Mouse (Mus musculus) thymus, adult 2 months (tissue): ENCODE data around the gene Cpxm2. TPM values are rescaled to one million over a fixed set of nuclear protein-coding genes. Genes with fewer than 3 reads are reported as not detected.

Source experiments
- DNase-seq: peaks from one replicate; pipeline ENCODE4 v3.0.0; 2021
- H3K27ac ChIP-seq: fragments of 200-500 bp; 2 replicates; pipeline ENCODE4 v1.5.1; 2012; ENCODE audit warnings: low read length, control low read depth; ENCODE audit not compliant: control insufficient read depth, insufficient read depth
- H3K27me3 ChIP-seq: fragments of 200-500 bp; 2 replicates; pipeline ENCODE4 v1.6.1; 2012; ENCODE audit warnings: mild to moderate bottlenecking, low read length, moderate library complexity, mixed read lengths; ENCODE audit not compliant: control insufficient read depth, insufficient read depth
- H3K36me3 ChIP-seq: fragments of 200-500 bp; 2 replicates; pipeline ENCODE4 v1.6.1; 2012; ENCODE audit warnings: mild to moderate bottlenecking, low read length, moderate library complexity; ENCODE audit not compliant: control insufficient read depth, insufficient read depth
- H3K4me1 ChIP-seq: fragments of 200-500 bp; replicated peaks from 2 replicates; pipeline ENCODE4 v1.6.1; 2012; ENCODE audit warnings: low read length; ENCODE audit not compliant: control insufficient read depth, insufficient read depth
- H3K4me3 ChIP-seq: fragments of 200-500 bp; 2 replicates; pipeline ENCODE4 v1.5.1; 2012; ENCODE audit warnings: mild to moderate bottlenecking, low read length, control low read depth, moderate library complexity; ENCODE audit not compliant: control insufficient read depth, insufficient read depth
- CTCF ChIP-seq: fragments of 200-500 bp; IDR thresholded peaks from 2 replicates; pipeline ENCODE4 v1.5.1; 2012; ENCODE audit warnings: mild to moderate bottlenecking, control low read depth, low read length, moderate library complexity, borderline replicate concordance; ENCODE audit not compliant: control insufficient read depth, poor library complexity, insufficient read depth; ENCODE audit errors: extremely low read depth
- POLR2A ChIP-seq: fragments of 200-500 bp; IDR thresholded peaks from 2 replicates; pipeline ENCODE4 v1.6.1; 2012; ENCODE audit warnings: mild to moderate bottlenecking, low read length, control low read depth, moderate library complexity; ENCODE audit not compliant: control insufficient read depth, poor library complexity, insufficient read depth; ENCODE audit errors: extremely low read depth
- WGBS: fragments of 180-500 bp; shearing (Covaris S2); methylation state at CpG from one replicate; pipeline ENCODE4 v1.1.7; 2018; 5-methylcytosine and 5-hydroxymethylcytosine counted together
- polyA plus RNA-seq: library from polyadenylated mRNA; depleted of rRNA; stranded (reverse); fragments of >200 nt; gene quantifications from 2 replicates; pipeline ENCODE4 v1.2.3, GENCODE M21; 2012; rRNA removed

Cpxm2 gene
- 3.6 and 4.9 TPM in 2 replicates for polyA plus RNA-seq

- no peak for DNase-seq
- Histone ChIP-seq H3K36me3 (no peaks in the 10 kb centered on the region), H3K4me1 (no peaks in the 10 kb centered on the region), H3K27me3 (peaks cover 2% of the 10 kb centered on the region; the same call in 1 of the 2 replicates), H3K27ac (no peak within 1 kb of the TSS), H3K4me3 (no peak within 1 kb of the TSS; the same call in 1 of the 2 replicates)
- WGBS, result 10% methylated on average over 42 of the region's 43 CpGs
- TF ChIP-seq CTCF (no peak), POLR2A (no peak)
These were observed at the start of gene Cpxm2 for GRCm38 (mm10) chr7:132154368-132154961. Cpxm2 (minus strand) TSS chr7:132154739.

DNA sequence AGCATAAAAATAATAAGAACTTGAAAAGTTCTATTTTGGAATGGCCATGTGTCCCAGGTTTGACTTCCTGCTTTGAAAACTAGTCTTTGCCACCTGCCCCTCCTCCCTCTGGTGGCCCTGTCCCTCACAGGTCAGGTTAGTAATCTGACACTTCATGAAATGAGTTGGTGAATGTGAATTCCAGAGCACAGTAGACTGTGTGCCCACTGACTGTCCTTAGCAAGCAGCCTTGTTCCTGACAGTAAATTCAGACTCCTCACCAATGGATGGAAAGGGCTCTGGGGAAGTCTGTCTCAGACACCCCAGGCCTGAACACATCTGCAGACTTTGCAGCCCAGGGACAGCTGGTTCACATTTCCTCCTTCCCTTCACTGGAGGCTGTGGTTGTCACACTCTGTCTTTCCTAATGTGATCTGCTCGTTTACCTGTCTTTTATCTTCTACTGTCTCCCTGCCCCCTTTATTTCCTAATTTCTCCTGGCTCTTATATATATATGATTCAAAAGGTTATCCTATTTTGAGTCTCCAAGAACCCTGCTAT lies 49.6 kb upstream of the Cpxm2 start:
- DNase-seq, result no peak
- WGBS, result 0% methylated on average over 1 of the region's 1 CpGs
- Histone ChIP-seq H3K4me3 (no peak overlapping the region), H3K36me3 (no peaks in the 10 kb centered on the region), H3K27ac (no peak overlapping the region), H3K4me1 (no peaks in the 10 kb centered on the region), H3K27me3 (no peaks in the 10 kb centered on the region)
- TF ChIP-seq POLR2A, result no peak
- no peak for TF ChIP-seq CTCF

- H3K27me3 ChIP-seq, result no peaks in the 10 kb centered on the region
- no peak overlapping the region for H3K4me3 ChIP-seq
- no peak for TF ChIP-seq POLR2A
- H3K4me1 ChIP-seq, result no peaks in the 10 kb centered on the region
- no peak overlapping the region for H3K27ac ChIP-seq
- H3K36me3 ChIP-seq, result no peaks in the 10 kb centered on the region
- 65% methylated on average over 6 of the region's 6 CpGs for WGBS
- DNase-seq, result no peak
These were observed 45.1 kb upstream of the Cpxm2 start for GRCm38 (mm10) chr7:132199686-132200085.

GRCm38 (mm10) chr7:132198806-132199205 lies 44.3 kb upstream of the Cpxm2 start:
- H3K27me3 ChIP-seq, result no peaks in the 10 kb centered on the region
- H3K36me3 ChIP-seq, result no peaks in the 10 kb centered on the region
- TF ChIP-seq POLR2A (no peak), CTCF (no peak)
- H3K27ac ChIP-seq, result no peak overlapping the region
- no peak for DNase-seq
- 100% methylated on average over 1 of the region's 1 CpGs for WGBS
- no peak overlapping the region for H3K4me3 ChIP-seq
- H3K4me1 ChIP-seq, result no peaks in the 10 kb centered on the region

DNA sequence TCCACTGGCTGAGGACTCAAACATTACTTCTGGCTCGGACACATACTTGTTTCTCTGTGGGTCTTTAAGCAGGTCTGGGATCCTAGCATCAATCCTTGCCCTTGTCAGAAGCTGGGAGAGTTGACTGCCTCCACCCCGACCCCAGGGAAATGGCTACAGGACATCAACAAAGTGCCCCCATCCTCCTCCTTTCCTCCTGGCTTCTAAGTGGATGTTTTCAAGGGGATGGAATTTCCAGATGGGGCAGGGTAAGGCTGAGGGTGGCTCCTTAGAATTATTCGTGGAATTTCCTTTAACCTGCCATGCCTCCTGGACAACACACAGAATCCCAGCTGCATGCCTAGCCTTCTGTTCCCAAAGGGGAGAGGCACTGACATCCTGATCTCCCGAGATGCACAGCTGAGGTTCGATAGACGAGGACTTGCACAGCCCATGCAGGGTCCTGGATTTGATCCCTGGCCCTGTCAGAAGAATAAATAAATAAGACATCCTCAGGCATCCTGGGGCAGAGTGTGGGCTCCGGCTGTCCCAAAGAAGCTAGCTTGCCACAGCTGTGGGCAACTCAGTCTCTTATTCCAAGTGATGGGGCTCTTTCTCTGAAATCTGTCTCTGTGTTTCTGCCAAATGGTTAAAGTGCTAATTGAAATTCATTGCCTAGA lies 43.4 kb upstream of the Cpxm2 start:
- Histone ChIP-seq H3K27ac (no peak overlapping the region), H3K36me3 (no peaks in the 10 kb centered on the region), H3K4me1 (no peaks in the 10 kb centered on the region), H3K4me3 (no peak overlapping the region), H3K27me3 (no peaks in the 10 kb centered on the region)
- TF ChIP-seq POLR2A, result no peak
- no peak for TF ChIP-seq CTCF
- no peak for DNase-seq
- WGBS, result 50% methylated on average over 7 of the region's 7 CpGs

DNA sequence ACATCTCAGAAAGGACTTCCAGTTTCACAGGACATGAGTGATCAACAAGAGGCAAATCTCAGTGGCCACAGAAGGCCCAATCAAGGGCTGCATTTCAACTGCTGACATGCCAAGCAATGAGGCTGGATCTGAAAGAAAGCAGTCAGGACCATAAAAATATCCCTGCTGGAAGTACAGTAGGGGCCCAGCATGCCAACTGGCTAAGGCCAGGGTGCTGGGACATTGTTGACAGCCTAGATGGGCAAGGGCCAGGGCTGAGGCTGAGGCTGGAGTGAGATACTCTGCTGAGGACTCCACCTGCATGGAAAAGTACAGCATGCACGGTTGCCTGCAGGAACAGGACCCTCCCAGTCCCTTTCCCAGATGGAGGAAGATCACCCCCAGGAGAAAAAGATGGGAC lies 42.0 kb upstream of the Cpxm2 start:
- no peaks in the 10 kb centered on the region for H3K4me1 ChIP-seq
- TF ChIP-seq CTCF (no peak), POLR2A (no peak)
- WGBS, result 88% methylated on average over 1 of the region's 1 CpGs
- no peak overlapping the region for H3K27ac ChIP-seq
- H3K4me3 ChIP-seq, result no peak overlapping the region
- H3K27me3 ChIP-seq, result no peaks in the 10 kb centered on the region
- H3K36me3 ChIP-seq, result no peaks in the 10 kb centered on the region
- DNase-seq, result no peak

DNA sequence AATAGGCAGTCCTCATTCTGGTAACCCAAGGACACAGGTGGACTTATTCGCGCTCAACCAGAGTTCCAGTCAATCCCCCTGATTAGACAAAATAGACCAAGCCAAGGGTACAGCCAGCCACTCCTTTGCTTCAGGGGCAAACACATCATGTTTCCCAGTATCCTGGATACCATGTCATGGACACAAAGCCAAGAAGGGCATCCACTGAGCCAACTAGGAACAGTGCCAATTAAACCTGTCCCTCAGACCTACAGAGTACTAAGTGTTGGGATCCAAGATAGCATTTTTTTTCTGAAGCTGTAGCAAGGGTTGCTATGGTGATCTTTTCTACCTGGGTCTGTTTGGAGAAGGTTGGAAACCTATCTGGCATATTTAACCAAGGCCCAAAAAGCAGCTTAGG lies 39.1 kb upstream of the Cpxm2 start:
- no peak for TF ChIP-seq POLR2A
- TF ChIP-seq CTCF, result no peak
- H3K4me3 ChIP-seq, result no peak overlapping the region
- H3K27me3 ChIP-seq, result no peaks in the 10 kb centered on the region
- WGBS, result 95% methylated on average over 2 of the region's 2 CpGs
- no peak overlapping the region for H3K27ac ChIP-seq
- DNase-seq, result no peak
- no peaks in the 10 kb centered on the region for H3K36me3 ChIP-seq
- no peaks in the 10 kb centered on the region for H3K4me1 ChIP-seq
